Mouse (Mus musculus) liver, embryonic 15.5 days (tissue): Measurements from ENCODE around the gene Gab3. TPM values are rescaled to one million over a fixed set of nuclear protein-coding genes. Genes with fewer than 3 reads are reported as not detected.
"Not testable (repeated sequence)": the region's sequence is repeated elsewhere in the genome, so short reads cannot be mapped to it uniquely, and the experiment has no call there.

Experiments used
- ATAC-seq: fragments of 200-750 bp; cut with Nextera tagmentation; 2 replicates; pipeline ENCODE4 v1.8.0; 2017; ENCODE audit warnings: moderate number of reproducible peaks, mild to moderate bottlenecking, moderate library complexity; ENCODE audit not compliant: insufficient read depth
- H3K27ac ChIP-seq: fragments of 300-500 bp; sonication (generic); replicated peaks from 2 replicates; pipeline ENCODE4 v1.5.1; 2015; ENCODE audit warnings: mild to moderate bottlenecking, inconsistent platforms
- H3K27me3 ChIP-seq: fragments of 300-500 bp; sonication (generic); 2 replicates; pipeline ENCODE4 v1.6.1; 2015; ENCODE audit warnings: mild to moderate bottlenecking, inconsistent platforms
- H3K36me3 ChIP-seq: fragments of 300-500 bp; sonication (generic); replicated peaks from 2 replicates; pipeline ENCODE4 v1.6.1; 2015; ENCODE audit warnings: moderate library complexity, mild to moderate bottlenecking, inconsistent platforms
- H3K4me1 ChIP-seq: fragments of 300-500 bp; sonication (generic); replicated peaks from 2 replicates; pipeline ENCODE4 v1.6.1; 2015; ENCODE audit warnings: inconsistent platforms
- H3K4me2 ChIP-seq: fragments of 300-500 bp; sonication (generic); 2 replicates; pipeline ENCODE4 v1.6.1; 2015; ENCODE audit warnings: moderate library complexity, mild to moderate bottlenecking, inconsistent platforms
- H3K4me3 ChIP-seq: fragments of 300-500 bp; sonication (generic); replicated peaks from 2 replicates; pipeline ENCODE4 v1.5.1; 2015; ENCODE audit warnings: mild to moderate bottlenecking, inconsistent platforms
- H3K9ac ChIP-seq: fragments of 300-500 bp; sonication (generic); 2 replicates; pipeline ENCODE4 v1.6.1; 2015; ENCODE audit warnings: moderate library complexity, mild to moderate bottlenecking, inconsistent platforms
- H3K9me3 ChIP-seq: fragments of 300-500 bp; sonication (generic); replicated peaks from 2 replicates; pipeline ENCODE4 v1.6.1; 2016; ENCODE audit warnings: inconsistent platforms
- whole genome bisulfite sequencing: fragments of 180-500 bp; shearing (Covaris S2); methylation state at CpG from one replicate; pipeline ENCODE4 v1.1.7; 2015; ENCODE audit warnings: mixed read lengths; ENCODE audit not compliant: insufficient replicate concordance; 5-methylcytosine and 5-hydroxymethylcytosine counted together
- polyA plus RNA-seq: library from polyadenylated mRNA; unstranded; fragments of >200 nt; fragmentation: Nextera tagmentation; extraction: Ambion mirVana; gene quantifications from 2 replicates; pipeline ENCODE4 v1.2.1, GENCODE M21; 2015

The Gab3 gene
- polyA plus RNA-seq, 1 experiment from 2014 or later, result 1.2 TPM

GRCm38 (mm10) chrX:74983734-74984133 lies 101.5 kb downstream of the Gab3 start:
- H3K36me3 ChIP-seq, result no peaks in the 10 kb centered on the region
- no peak overlapping the region for H3K9ac ChIP-seq
- no peaks in the 10 kb centered on the region for H3K27me3 ChIP-seq
- no peaks in the 10 kb centered on the region for H3K4me1 ChIP-seq
- H3K27ac ChIP-seq, result no peak overlapping the region
- H3K4me2 ChIP-seq, result no peak overlapping the region
- no peaks in the 10 kb centered on the region for H3K9me3 ChIP-seq
- ATAC-seq, result no peak
- 70% methylated on average over 5 of the region's 5 CpGs for WGBS
- H3K4me3 ChIP-seq, result no peak overlapping the region

GRCm38 (mm10) chrX:74962899-74963298 lies 122.4 kb downstream of the Gab3 start:
- not testable (repeated sequence) for H3K4me2 ChIP-seq, H3K36me3 ChIP-seq, H3K4me3 ChIP-seq, H3K9me3 ChIP-seq, ATAC-seq, H3K27me3 ChIP-seq, H3K4me1 ChIP-seq, H3K9ac ChIP-seq, H3K27ac ChIP-seq
- WGBS, result 16% methylated on average over 1 of the region's 2 CpGs

GRCm38 (mm10) chrX:74959161-74959560 lies 126.1 kb downstream of the Gab3 start:
- not testable (repeated sequence) for H3K9ac ChIP-seq, H3K36me3 ChIP-seq, H3K4me2 ChIP-seq, H3K4me3 ChIP-seq, H3K27me3 ChIP-seq, H3K4me1 ChIP-seq, H3K27ac ChIP-seq, H3K9me3 ChIP-seq, ATAC-seq
- 56% methylated on average over 7 of the region's 7 CpGs for WGBS

Other genes starting within 250 kb of the Gab3 start
- gene Gm5936, start 248.3 kb downstream of the Gab3 start, polyA plus RNA-seq, result not detected in 2 replicates
- gene Dkc1, start 10.4 kb upstream of the Gab3 start, polyA plus RNA-seq, result 66.7 and 73.9 TPM in 2 replicates
- gene Mpp1, start 45.6 kb upstream of the Gab3 start, polyA plus RNA-seq, result 135 and 147 TPM in 2 replicates
- gene Smim9, start 78.3 kb upstream of the Gab3 start, polyA plus RNA-seq, result not detected in 2 replicates